Mouse (Mus musculus): ENCODE results near the gene Dnase1l2.
"Not testable (repeated sequence)": the region's sequence is repeated elsewhere in the genome, so short reads cannot be mapped to it uniquely, and the experiment has no call there.

Gene Dnase1l2

DNA sequence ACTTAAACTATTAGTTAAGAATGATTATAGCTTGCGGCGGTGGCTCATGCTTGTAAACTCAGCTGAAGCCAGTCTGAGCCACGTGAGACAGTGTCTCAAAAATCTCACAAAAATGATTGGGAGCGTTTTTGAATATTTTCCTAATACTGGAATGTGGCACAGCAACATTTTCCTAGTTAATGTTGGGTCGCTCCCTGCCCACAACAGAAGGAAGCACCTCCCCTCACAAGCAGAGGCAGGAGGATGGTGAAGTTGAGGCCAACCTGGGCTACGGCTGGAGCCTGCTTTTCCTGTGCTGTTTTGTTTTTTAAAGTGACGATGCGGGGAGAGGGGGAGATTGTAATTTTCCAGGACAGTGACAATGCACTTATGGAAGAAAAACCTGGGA is 15.7 kb downstream of the Dnase1l2 start:
- no peak for DNase-seq

DNA sequence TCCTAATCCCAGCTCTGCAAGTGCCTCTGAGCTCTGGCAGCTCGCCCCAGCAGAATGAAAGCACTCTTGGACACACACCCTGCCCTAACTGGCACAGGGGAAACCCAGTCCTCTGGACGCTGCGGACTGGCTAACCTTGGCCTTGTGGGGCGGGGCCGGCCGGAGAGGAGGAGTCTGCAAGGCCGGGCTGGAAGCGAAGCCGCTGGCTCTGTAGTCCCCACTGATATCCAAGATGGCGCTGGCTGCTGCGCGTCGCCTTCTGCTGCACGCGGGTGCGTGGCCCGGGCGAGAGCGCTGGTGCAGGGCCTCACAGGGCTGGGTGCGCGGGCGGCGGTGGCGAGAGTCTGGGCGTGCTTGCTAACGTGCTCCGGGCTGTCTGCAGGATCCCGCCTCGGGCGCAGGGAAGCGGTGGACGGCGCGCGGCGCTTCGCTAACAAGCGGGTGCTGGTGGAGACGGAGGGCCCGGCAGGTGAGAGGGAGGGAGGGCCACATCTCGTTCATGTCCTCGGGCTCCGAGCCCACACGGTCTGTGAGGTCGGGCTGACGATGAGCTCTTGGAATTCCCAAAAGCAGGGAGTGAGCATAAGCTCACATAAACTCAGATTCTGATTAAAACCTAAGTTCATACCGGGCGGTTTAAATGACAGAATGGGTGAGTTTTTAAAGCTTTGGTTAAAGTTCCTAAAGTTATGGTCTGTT is 16.3 kb downstream of the Dnase1l2 start, which contains the start of gene Eci1:
TSS of gene Eci1 (plus strand) at position 171 of the 699 bp plus-strand sequence.
- DNase-seq, result peak; percentile 92

DNA sequence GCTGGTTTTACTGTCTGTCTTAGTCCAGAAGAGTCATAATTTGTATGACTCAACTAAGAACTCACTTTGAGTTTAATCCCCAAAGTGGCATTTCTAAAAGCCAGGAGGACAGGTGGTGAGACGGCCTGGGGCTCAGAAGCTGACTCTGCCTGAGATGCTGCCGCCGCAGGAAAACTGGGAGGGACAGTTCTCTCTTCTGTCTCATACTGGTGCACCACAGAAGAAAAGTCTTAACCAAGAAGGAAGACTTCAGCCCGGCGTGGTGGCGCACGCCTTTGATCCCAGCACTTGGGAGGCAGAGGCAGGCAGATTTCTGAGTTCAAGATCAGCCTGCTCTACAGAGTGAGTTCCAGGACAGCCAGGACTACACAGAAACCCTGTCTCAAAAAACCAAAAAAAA is 17.0 kb downstream of the Dnase1l2 start:
- no peak for DNase-seq

DNA sequence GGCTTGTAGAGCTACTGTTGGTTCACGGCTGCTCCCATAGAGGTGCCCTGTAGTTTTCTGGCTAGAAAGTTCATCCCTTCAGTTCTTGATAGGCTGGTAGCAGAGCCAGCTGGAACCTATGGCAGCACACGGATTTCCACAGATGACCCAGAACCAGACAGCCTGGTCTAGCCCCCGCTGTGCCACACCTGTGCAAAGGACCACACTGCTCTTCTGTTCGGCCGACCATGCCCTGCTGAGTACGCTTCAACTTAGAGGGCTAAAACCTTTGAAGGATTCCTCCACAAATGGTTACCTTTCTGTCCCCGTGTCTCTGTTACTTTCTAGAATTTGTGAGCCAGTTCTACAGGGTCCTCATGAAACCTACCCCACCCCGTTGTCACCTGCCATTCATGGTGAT is 17.6 kb downstream of the Dnase1l2 start:
- DNase-seq, result not testable (repeated sequence)

DNA sequence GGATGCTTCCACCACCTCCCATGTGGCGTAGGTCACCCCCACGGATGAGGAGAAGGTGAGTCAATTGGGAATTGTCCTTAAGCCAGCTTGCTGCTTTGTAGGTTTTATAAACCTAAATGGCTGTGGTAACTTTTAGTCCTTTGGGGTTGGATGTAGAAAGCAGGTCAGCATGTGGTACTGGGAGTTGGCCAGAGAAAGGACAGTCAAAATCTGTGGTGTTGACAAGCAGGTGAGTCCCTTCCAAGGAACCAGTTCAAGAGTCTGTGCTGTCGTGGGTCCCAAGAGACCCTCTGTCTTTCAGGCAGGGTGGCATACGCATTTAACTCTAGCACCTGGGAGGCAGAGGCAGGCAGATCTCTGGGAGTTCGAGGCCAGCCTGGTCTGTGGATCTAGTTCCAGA is 18.4 kb downstream of the Dnase1l2 start:
- no peak for DNase-seq

DNA sequence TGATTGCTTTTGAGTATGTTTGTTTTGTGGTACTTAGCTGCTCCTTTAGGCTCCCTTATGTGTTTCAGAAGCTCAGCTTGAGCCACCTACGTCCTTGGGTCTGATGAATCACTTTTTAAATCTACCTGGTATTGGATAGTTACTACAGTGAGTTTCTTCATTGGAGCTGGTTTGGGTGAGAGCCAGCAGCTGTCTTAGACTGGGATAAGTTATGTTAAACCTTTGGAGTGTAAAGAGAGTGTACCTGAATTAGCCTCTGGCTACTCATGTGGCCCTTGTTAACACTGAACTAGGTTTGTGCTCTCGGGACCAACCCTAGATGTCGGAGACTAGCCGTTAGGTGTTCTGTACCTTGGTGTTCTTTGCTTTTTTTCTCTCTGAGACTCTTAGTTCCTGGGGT is 19.8 kb downstream of the Dnase1l2 start:
- no peak for DNase-seq

DNA sequence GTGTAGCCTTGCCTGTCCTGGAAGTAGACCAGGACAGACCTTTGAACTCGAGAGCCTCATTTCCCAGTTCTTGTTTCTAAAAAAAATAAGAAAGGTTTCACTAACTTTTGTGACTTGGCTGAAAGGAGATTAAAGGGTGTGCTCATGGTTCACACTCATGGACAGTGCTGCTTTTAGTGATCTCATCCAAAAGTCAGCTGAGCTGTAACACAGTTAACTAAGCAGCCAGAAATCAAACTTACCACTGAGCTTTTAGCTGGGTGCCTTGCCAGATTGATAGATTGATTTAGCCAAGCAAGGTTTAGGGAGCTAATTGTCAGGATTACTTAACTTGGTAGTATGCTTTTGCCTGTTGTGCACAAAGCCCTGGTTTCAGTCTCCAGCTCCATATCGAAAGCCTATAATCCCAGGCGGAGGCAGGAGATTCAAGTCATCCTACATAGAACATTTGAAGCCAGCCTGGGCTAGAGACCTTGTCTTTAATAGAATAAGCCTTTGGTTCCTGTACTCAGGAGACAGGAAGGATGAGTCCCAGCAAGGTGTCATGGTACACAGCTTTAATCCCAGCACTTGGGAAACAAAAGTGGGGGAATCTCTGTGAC is 26.8 kb downstream of the Dnase1l2 start:
- DNase-seq, result no peak

DNA sequence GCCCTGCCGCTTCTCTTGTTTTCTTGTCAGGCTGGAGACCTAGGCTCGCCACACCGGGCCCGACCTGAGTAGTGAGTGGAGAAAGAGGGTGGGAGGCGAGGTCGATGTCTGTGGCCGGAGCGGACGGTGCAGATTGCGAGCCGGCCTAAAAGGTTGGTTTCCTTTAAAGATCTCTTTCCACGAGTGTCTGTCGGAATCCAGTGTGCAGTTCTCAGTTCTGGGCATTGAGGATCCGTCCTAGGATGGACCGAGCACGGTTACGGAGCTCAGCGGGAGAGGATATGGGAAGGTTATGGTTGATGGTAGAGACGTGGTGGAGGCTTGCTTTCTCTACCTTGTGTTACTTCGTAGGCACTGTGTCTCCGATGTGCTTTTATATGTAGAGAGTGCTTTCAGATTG is 27.9 kb downstream of the Dnase1l2 start:
- DNase-seq, result no peak

DNA sequence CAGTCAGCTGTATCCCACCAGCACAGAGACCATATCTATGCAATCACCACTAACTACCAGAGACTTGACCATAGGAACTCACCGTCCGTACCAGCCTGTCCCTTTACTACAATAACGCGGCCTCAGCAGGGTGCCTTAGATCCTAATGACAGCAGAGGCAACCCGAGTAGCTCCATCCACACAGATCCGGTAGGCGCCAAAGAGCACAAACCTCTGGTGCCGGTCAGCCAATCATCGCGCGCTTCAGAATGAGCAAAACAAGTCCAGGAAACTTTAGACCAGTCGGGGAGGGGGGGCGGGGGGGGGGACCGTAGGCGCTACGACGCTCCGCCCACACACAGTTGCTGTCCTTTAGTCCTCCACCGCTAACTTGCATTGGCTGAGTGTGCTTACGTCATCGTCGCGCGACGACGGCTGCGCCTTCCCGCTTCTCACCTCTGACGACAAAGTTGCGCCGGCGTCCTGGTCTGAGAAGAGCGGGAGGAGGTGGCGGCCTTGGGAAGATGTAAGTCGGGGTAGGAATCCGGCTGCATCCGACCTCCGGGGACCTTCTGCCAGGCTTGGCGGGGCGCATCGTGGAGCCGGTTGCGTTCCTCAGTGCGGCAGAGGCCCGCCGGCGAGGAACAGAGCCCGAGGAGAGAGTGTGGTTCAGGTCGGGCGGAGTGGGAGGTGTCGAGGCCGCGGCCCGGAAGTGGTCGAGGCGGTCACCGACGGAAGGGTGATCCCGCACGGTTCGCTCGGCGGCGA is 28.5 kb downstream of the Dnase1l2 start, which contains the start of gene Rnps1:
TSS of gene Rnps1 (plus strand) at position 336 of the 747 bp plus-strand sequence.
- peak; percentile 92 for DNase-seq

DNA sequence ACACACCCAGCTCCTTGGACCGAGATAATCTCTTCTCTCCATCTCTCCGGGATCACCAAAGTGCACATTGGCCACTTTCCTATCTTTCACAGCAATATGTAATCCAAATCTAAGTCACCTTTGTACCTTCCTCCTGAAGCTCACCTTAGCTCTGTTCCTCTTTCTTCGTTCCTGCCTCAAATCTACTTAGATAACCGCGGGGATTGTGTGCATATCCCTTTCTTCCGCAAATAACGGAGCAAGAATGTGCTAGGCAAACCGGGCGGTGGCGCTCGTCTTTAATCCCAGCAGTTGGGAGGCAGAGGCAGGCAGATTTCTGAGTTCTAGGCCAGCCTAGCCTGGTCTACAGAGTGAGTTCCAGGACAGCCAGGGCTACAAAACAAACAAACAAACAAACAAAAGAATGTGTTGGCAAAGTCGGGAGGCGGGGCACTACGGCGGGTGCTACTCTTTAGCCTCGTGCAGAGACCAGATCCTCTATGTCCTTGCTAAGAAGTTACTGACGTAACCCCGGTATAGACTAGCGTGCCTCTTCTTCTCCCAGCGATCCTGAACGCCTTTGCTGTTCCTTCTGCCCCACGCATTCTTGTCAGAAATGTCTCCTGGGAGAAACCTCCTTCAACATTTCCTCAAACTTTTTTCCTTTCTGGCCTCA is 29.2 kb downstream of the Dnase1l2 start:
- DNase-seq, result no peak

DNA sequence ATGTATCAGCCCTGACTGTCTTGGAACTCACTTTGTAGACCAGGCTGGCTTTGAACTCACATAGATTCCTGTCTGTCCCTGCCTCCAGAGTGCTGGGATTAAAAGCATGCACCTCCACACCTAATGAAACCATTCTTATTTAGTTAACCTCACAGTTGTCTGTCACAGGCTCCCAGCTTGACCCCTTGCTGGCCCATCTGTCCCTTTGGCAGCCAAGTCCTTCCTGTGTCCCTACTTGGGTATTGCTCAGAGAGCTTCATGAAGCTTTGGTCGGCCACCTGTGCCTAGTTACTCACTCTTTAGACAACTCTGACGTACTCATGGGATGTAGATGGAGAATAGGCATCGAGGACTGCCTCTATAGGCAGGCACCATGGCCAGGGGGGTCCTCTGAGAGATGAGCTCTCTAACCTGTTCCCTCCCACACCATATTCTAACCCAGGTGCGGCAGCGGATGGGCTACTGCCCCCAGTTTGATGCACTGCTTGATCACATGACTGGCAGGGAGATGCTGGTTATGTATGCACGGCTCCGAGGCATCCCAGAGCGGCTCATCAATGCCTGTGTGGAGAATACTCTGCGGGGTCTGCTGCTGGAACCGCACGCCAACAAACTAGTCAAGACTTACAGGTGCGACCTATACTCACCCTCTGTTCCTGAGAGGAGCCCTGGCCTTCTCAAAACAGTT is 35.6 kb downstream of the Dnase1l2 start:
- DNase-seq, result no peak

DNA sequence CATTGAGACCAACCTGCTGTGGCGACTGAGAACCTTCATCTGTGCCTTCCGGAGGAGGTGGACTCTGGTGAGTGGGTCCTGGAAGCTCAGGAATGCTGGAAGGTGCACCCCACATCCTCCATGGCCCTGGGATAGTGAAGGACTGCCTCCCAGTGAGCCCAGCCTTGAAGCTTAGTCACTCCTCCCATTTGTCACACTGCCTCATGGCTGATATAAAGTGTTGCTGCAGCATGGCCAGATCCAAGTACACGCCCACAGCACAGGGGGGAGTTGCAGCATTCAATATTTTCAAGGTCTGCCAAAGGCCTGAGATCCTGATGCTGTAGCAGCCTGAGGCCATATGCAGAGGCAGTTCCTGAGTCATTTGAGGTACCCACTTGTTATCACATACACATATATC is 40.5 kb downstream of the Dnase1l2 start:
- DNase-seq, result peak; percentile 27

DNA sequence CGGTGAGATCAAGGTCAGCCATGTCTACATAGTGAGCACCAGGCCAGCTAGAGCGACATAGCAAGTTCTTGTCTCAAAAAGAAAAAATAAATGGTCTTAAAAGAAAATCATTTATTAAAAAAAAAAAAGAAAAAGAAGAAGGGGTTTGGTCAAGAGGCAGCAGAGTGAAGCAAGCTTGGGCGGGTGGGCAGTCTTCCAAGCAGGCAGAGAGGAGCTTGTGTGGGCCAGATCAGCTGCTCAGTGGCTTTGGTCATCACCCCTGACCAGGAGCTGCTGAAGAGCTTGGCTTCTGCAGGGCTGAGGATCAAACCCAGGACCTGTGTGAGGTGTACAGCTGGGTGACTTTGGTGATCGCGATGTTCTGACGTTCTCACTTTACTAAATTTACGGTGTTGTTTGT is 48.4 kb downstream of the Dnase1l2 start:
- DNase-seq, result no peak

DNA sequence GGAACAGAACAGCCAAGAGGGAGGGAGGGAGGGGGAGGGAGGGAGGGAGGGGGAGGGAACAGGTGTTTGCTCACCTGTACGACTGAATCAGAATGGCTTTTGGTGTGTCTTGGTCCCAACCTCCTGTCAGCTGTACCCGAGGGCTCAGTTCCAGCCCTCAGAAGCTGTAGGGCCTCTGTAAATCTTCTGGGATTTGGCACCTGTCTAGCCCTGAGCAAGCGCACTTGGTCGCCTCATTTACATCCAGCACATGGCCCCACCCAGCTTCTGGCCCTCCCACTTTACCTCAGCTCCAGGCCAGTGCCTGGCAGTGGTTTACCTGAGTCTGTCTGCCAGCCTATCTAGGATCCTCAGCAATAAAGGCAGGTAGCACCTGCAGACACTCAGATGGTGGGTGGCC is 49.4 kb downstream of the Dnase1l2 start:
- DNase-seq, result no peak

DNA sequence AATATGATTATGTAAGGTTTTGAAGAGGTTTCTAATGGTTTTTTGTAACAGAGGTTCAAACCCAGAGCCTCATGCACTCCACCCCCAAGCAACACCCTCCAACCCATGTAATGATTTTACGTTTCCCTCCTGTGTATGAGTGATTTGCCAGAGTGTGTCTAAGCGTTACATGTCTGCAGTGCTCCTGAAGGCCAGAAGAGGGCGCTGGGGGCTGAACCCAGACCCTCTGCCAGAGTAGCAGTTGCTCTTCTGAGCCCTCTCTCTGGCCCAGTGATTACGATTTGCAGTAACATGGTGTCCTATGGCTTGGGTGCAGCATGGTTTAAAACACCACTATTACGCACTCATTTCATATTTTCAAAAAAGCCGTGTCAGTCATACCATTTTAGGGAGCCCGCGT is 51.8 kb downstream of the Dnase1l2 start:
- DNase-seq, result no peak
